Mouse (Mus musculus) hindbrain, embryonic 15.5 days (tissue): ENCODE measurements around the gene Dlx6. TPM values are rescaled to one million over a fixed set of nuclear protein-coding genes. Genes with fewer than 3 reads are reported as not detected.

ENCODE experiments used
- ATAC-seq: fragments of 200-750 bp; cut with Nextera tagmentation; 2 replicates; pipeline ENCODE4 v1.8.0; 2017; ENCODE audit warnings: low read depth, moderate number of reproducible peaks, moderate TSS enrichment; ENCODE audit not compliant: low FRiP score
- H3K27ac ChIP-seq: fragments of 300-500 bp; sonication (generic); replicated peaks from 2 replicates; pipeline ENCODE4 v1.5.1; 2015; ENCODE audit warnings: mild to moderate bottlenecking, inconsistent platforms
- H3K27me3 ChIP-seq: fragments of 300-500 bp; sonication (generic); 2 replicates; pipeline ENCODE4 v1.6.1; 2015; ENCODE audit warnings: control low read depth, inconsistent platforms
- H3K36me3 ChIP-seq: fragments of 300-500 bp; sonication (generic); 2 replicates; pipeline ENCODE4 v1.6.1; 2015; ENCODE audit warnings: control low read depth, inconsistent platforms
- H3K4me1 ChIP-seq: fragments of 300-500 bp; sonication (generic); replicated peaks from 2 replicates; pipeline ENCODE4 v1.6.1; 2015; ENCODE audit warnings: control low read depth, inconsistent platforms
- H3K4me2 ChIP-seq: fragments of 300-500 bp; sonication (generic); 2 replicates; pipeline ENCODE4 v1.6.1; 2015; ENCODE audit warnings: moderate library complexity, mild to moderate bottlenecking, inconsistent platforms
- H3K4me3 ChIP-seq: fragments of 300-500 bp; sonication (generic); 2 replicates; pipeline ENCODE4 v1.5.1; 2015; ENCODE audit warnings: mild to moderate bottlenecking, inconsistent platforms
- H3K9ac ChIP-seq: fragments of 300-500 bp; sonication (generic); 2 replicates; pipeline ENCODE4 v1.6.1; 2015; ENCODE audit warnings: inconsistent platforms
- H3K9me3 ChIP-seq: fragments of 300-500 bp; sonication (generic); 2 replicates; pipeline ENCODE4 v1.6.1; 2016; ENCODE audit warnings: control low read depth, inconsistent platforms
- WGBS: fragments of 180-500 bp; shearing (Covaris S2); methylation state at CpG from one replicate; pipeline ENCODE4 v1.1.7; 2015; 5-methylcytosine and 5-hydroxymethylcytosine counted together
- polyA plus RNA-seq: library from polyadenylated mRNA; unstranded; fragments of >200 nt; fragmentation: Nextera tagmentation; extraction: Ambion mirVana; gene quantifications from 2 replicates; pipeline ENCODE4 v1.2.1, GENCODE M21; 2015

The Dlx6 gene
- polyA plus RNA-seq, 1 experiment from 2014 or later, result 0.64 TPM

DNA sequence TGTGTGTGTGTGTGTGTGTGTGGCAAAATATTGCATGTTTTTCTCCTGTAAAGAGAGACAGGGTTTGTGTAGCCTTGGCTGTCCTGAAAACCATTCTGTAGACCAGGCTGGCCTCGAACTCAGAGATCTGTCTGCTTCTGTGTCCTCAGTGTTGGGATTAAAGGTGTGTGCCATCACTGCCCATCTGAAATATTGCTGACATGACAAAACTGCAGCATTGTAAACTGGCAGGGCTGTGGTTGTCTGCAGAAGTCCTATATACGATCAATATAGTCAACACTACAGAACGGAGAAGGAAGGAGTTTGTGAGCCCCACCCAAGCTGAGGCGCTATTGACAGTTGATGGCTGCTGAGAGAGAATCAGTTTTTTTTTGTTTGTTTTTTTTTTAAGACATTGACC lies 54.2 kb downstream of the Dlx6 start:
- Histone ChIP-seq H3K36me3 (no peaks in the 10 kb centered on the region), H3K9ac (no peak overlapping the region), H3K9me3 (no peaks in the 10 kb centered on the region), H3K27ac (no peak overlapping the region), H3K4me1 (no peaks in the 10 kb centered on the region), H3K4me3 (no peak overlapping the region), H3K27me3 (no peaks in the 10 kb centered on the region), H3K4me2 (no peak overlapping the region)
- no peak for ATAC-seq
- 92% methylated on average over 4 of the region's 4 CpGs for WGBS

Other genes with a start within 250 kb of the Dlx6 start
- gene Dlx5, start 18.8 kb downstream of the Dlx6 start, polyA plus RNA-seq, result 0.41 and 2.0 TPM in 2 replicates
- 6.7 and 6.8 TPM in 2 replicates for gene Sdhaf3, start 92.7 kb downstream of the Dlx6 start, polyA plus RNA-seq